In the genomic region with DNA sequence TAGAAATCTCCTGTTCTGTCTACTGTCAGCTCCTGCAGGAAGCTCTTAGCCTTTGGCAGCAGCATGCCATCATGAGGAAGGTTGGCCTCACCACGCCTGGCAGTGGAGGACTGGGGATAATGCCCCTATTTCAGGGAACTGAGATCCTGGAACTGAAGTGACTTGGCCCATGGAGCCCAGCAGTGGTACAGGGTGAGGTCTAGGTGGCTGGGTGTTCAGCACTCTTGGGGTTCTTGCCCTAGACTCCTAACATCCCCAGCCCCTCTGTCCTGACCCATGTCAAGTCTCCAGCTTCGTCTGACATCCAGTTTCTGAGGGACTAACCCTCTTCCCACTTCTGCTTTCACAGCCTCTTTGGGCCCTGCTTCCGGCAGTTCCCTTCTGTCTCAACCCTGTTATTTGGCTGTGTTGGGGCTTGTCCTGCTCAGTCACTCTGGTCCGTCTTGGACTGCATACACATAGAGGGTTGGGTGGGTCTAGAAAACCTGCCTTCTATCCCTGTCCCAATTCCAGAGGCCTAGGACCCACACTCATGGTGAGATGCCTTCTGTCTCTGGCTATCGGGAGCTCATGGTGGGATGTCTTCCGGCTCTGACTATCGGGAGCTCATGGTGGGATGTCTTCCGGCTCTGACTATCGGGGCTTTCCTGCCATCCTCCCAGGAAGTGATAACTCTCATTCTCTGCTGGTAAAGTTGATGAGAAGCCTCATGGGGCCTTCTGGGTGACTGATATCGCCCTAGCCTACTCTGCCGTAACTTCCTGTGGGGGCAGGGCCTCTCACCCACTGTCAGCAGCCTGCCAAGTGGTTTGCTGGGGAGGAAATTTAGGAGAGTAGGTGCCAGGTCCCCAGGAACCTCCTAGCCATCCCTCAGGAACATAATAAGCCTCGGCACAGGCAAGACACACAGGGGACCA, we compare ENCODE assay signal across 9 mouse cellular contexts. TPM values are rescaled to one million over a fixed set of nuclear protein-coding genes. Genes with fewer than 3 reads are reported as not detected.
A peak's percentile ranks its signal among the peaks of the same experiment; 100 is the strongest.
DNase-seq lines count a peak whose midpoint lies in the region; ATAC-seq lines count a peak whose summit lies in the region.
"Had no signal": no experiment of that assay in that cellular context is flagged by ENCODE, and none has a peak within 500 bp of the region (broad histone marks: within the 10 kb centered on the region; RNA-seq: fewer than 3 reads in every experiment).

No protein-coding gene starts in this region.

- intact Hi-C loops in left cerebral cortex, postnatal 25 days (cut with DNase I): no loop called here

- H3K9me3 ChIP-seq in embryonic facial prominence, embryonic 13.5 days: no peaks in the 10 kb centered on the region
- no peaks in the 10 kb centered on the region for H3K9me3 ChIP-seq in embryonic facial prominence, embryonic 10.5 days
- H3K9me3 ChIP-seq in liver, embryonic 12.5 days (replicated peaks): no peaks in the 10 kb centered on the region
- H3K9me3 ChIP-seq in kidney, embryonic 16.5 days (ENCODE audit: low read length): no peaks in the 10 kb centered on the region

- H3K4me1 ChIP-seq in embryonic facial prominence, embryonic 13.5 days: no peaks in the 10 kb centered on the region
- no peaks in the 10 kb centered on the region for H3K4me1 ChIP-seq in embryonic facial prominence, embryonic 10.5 days
- peaks cover 43% of the 10 kb centered on the region for H3K4me1 ChIP-seq in liver, embryonic 12.5 days
- H3K4me1 ChIP-seq in kidney, embryonic 16.5 days (ENCODE audit: insufficient read depth, low read length): no peaks in the 10 kb centered on the region

- 0 out of 2 replicates have a peak overlapping the region, but pooled peaks have one; percentile 16 for H3K9ac ChIP-seq in embryonic facial prominence, embryonic 13.5 days
- peak overlapping the region; percentile 79 for H3K9ac ChIP-seq in liver, embryonic 12.5 days
- no peak overlapping the region for H3K9ac ChIP-seq in kidney, embryonic 16.5 days (replicated peaks; ENCODE audit: low read length)

- no peak for DNase-seq in embryonic facial prominence, embryonic 10.5 days (ENCODE audit: low spot score)
- peak; percentile 77 for DNase-seq in c-Kit-positive CD71-positive TER-119-negative erythroid progenitor cells, embryonic 14.5 days (ENCODE audit: low read depth)
- peak; percentile 79 to 80 for DNase-seq in spleen, postnatal 36 days (ENCODE audit: low spot score in 2 of 2)
- DNase-seq in kidney, postnatal 36 days: no peak
- no peak for DNase-seq in left cerebral cortex, postnatal 25 days (ENCODE audit: low spot score in 2 of 2)

- H3K27ac ChIP-seq in embryonic facial prominence, embryonic 13.5 days: no peak overlapping the region; the same call in 1 of the 2 replicates
- H3K27ac ChIP-seq in embryonic facial prominence, embryonic 10.5 days (replicated peaks): no peak overlapping the region
- H3K27ac ChIP-seq in liver, embryonic 12.5 days: peak overlapping the region; percentile 96
- H3K27ac ChIP-seq in kidney, embryonic 16.5 days (ENCODE audit: low read length): no peak overlapping the region

- H3K4me2 ChIP-seq in embryonic facial prominence, embryonic 13.5 days: no peak overlapping the region
- H3K4me2 ChIP-seq in liver, embryonic 12.5 days: peak overlapping the region; percentile 81
- no peak overlapping the region for H3K4me2 ChIP-seq in kidney, embryonic 16.5 days (replicated peaks; ENCODE audit: low read depth, low read length)

- peaks cover 61% of the 10 kb centered on the region for H3K36me3 ChIP-seq in embryonic facial prominence, embryonic 13.5 days
- H3K36me3 ChIP-seq in embryonic facial prominence, embryonic 10.5 days (replicated peaks): peaks cover 84% of the 10 kb centered on the region
- H3K36me3 ChIP-seq in liver, embryonic 12.5 days: peaks cover 85% of the 10 kb centered on the region
- peaks cover 31% of the 10 kb centered on the region for H3K36me3 ChIP-seq in kidney, embryonic 16.5 days (ENCODE audit: insufficient read depth, low read length)

- WGBS in embryonic facial prominence, embryonic 13.5 days: 79% methylated on average over 12 of the region's 12 CpGs
- 89% methylated on average over 12 of the region's 12 CpGs for WGBS in embryonic facial prominence, embryonic 10.5 days
- 14% methylated on average over 12 of the region's 12 CpGs for WGBS in liver, embryonic 12.5 days (ENCODE audit: insufficient replicate concordance)
- WGBS in kidney, embryonic 16.5 days: 73% methylated on average over 12 of the region's 12 CpGs

- no peak overlapping the region for H3K4me3 ChIP-seq in embryonic facial prominence, embryonic 13.5 days
- H3K4me3 ChIP-seq in embryonic facial prominence, embryonic 10.5 days: no peak overlapping the region
- H3K4me3 ChIP-seq in liver, embryonic 12.5 days: peak overlapping the region; percentile 66
- no peak overlapping the region for H3K4me3 ChIP-seq in kidney, embryonic 16.5 days (ENCODE audit: low read length)

- no peaks in the 10 kb centered on the region for H3K27me3 ChIP-seq in embryonic facial prominence, embryonic 13.5 days
- H3K27me3 ChIP-seq in embryonic facial prominence, embryonic 10.5 days (replicated peaks; ENCODE audit: low read depth, poor library complexity, severe bottlenecking): no peaks in the 10 kb centered on the region
- no peaks in the 10 kb centered on the region for H3K27me3 ChIP-seq in liver, embryonic 12.5 days (replicated peaks)
- no peaks in the 10 kb centered on the region for H3K27me3 ChIP-seq in kidney, embryonic 16.5 days (ENCODE audit: insufficient read depth, low read length)

- ATAC-seq in embryonic facial prominence, embryonic 13.5 days (ENCODE audit: insufficient number of reproducible peaks, insufficient read depth, low FRiP score, low TSS enrichment, low read depth): no peak
- ATAC-seq in liver, embryonic 12.5 days: peak; percentile 89
- no peak for ATAC-seq in kidney, embryonic 16.5 days (ENCODE audit: low FRiP score, low TSS enrichment)
- ATAC-seq: hindbrain, postnatal 0 days had no signal

RNA-seq across cellular contexts. Expression of gene Fermt3, which starts 1.5 kb away (rescaled TPM):
- 6.9 and 7.9 TPM in 2 replicates for polyA plus RNA-seq in embryonic facial prominence, embryonic 13.5 days (2015; fragmentation: Nextera tagmentation; extraction: Ambion mirVana)
- polyA plus RNA-seq in embryonic facial prominence, embryonic 10.5 days (2016; fragmentation: Nextera tagmentation; extraction: Ambion mirVana): 7.1 and 8.0 TPM in 2 replicates
- polyA plus RNA-seq in liver, embryonic 12.5 days (2016; fragmentation: Nextera tagmentation; extraction: Ambion mirVana): 135 and 147 TPM in 2 replicates
- 5.7 and 6.4 TPM in 2 replicates for polyA plus RNA-seq in kidney, embryonic 16.5 days (2015; fragmentation: Nextera tagmentation; extraction: Ambion mirVana)
- total RNA-seq in left cerebral cortex, postnatal 25 days (2021): 1 to 10 TPM; 4.1 to 4.2 TPM

RNA-seq across cellular contexts. Expression of gene Trpt1, which starts 21.9 kb away (rescaled TPM):
- polyA plus RNA-seq in embryonic facial prominence, embryonic 13.5 days (2015; fragmentation: Nextera tagmentation; extraction: Ambion mirVana): 11.9 and 12.4 TPM in 2 replicates
- polyA plus RNA-seq in embryonic facial prominence, embryonic 10.5 days (2016; fragmentation: Nextera tagmentation; extraction: Ambion mirVana): 8.3 and 8.8 TPM in 2 replicates
- polyA plus RNA-seq in liver, embryonic 12.5 days (2016; fragmentation: Nextera tagmentation; extraction: Ambion mirVana): 2.2 and 2.5 TPM in 2 replicates
- 12.6 and 13.1 TPM in 2 replicates for polyA plus RNA-seq in kidney, embryonic 16.5 days (2015; fragmentation: Nextera tagmentation; extraction: Ambion mirVana)
- 10 to 100 TPM; 18.0 to 22.9 TPM for total RNA-seq in left cerebral cortex, postnatal 25 days (2021)

RNA-seq across cellular contexts. Expression of gene Nudt22, which starts 21.9 kb away (rescaled TPM):
- 19.7 and 22.4 TPM in 2 replicates for polyA plus RNA-seq in embryonic facial prominence, embryonic 13.5 days (2015; fragmentation: Nextera tagmentation; extraction: Ambion mirVana)
- polyA plus RNA-seq in embryonic facial prominence, embryonic 10.5 days (2016; fragmentation: Nextera tagmentation; extraction: Ambion mirVana): 20.1 and 20.9 TPM in 2 replicates
- polyA plus RNA-seq in liver, embryonic 12.5 days (2016; fragmentation: Nextera tagmentation; extraction: Ambion mirVana): 10.0 and 11.9 TPM in 2 replicates
- polyA plus RNA-seq in kidney, embryonic 16.5 days (2015; fragmentation: Nextera tagmentation; extraction: Ambion mirVana): 30.9 and 35.0 TPM in 2 replicates
- 10 to 100 TPM; 12.5 to 14.3 TPM for total RNA-seq in left cerebral cortex, postnatal 25 days (2021)

RNA-seq across cellular contexts. Expression of gene Stip1, which starts 22.0 kb away (rescaled TPM):
- 211 and 240 TPM in 2 replicates for polyA plus RNA-seq in embryonic facial prominence, embryonic 13.5 days (2015; fragmentation: Nextera tagmentation; extraction: Ambion mirVana)
- 453 and 489 TPM in 2 replicates for polyA plus RNA-seq in embryonic facial prominence, embryonic 10.5 days (2016; fragmentation: Nextera tagmentation; extraction: Ambion mirVana)
- 218 and 230 TPM in 2 replicates for polyA plus RNA-seq in liver, embryonic 12.5 days (2016; fragmentation: Nextera tagmentation; extraction: Ambion mirVana)
- 305 and 314 TPM in 2 replicates for polyA plus RNA-seq in kidney, embryonic 16.5 days (2015; fragmentation: Nextera tagmentation; extraction: Ambion mirVana)
- 100 to 1,000 TPM; 191 to 206 TPM for total RNA-seq in left cerebral cortex, postnatal 25 days (2021)

RNA-seq across cellular contexts. Expression of gene Dnajc4, which starts 25.4 kb away (rescaled TPM):
- polyA plus RNA-seq in embryonic facial prominence, embryonic 13.5 days (2015; fragmentation: Nextera tagmentation; extraction: Ambion mirVana): 23.0 and 23.8 TPM in 2 replicates
- polyA plus RNA-seq in embryonic facial prominence, embryonic 10.5 days (2016; fragmentation: Nextera tagmentation; extraction: Ambion mirVana): 18.1 and 18.2 TPM in 2 replicates
- polyA plus RNA-seq in liver, embryonic 12.5 days (2016; fragmentation: Nextera tagmentation; extraction: Ambion mirVana): 12.1 and 12.7 TPM in 2 replicates
- polyA plus RNA-seq in kidney, embryonic 16.5 days (2015; fragmentation: Nextera tagmentation; extraction: Ambion mirVana): 26.8 and 27.3 TPM in 2 replicates
- 10 to 100 TPM; 20.1 to 21.0 TPM for total RNA-seq in left cerebral cortex, postnatal 25 days (2021)

Comparison
In these comparisons a context has a peak if more than half of its experiments do, and no peak if none do; other contexts are left out.
1. DNase-seq: peak in c-Kit-positive CD71-positive TER-119-negative erythroid progenitor cells, embryonic 14.5 days (single experiment) and spleen, postnatal 36 days (2 of 2); none in embryonic facial prominence, embryonic 10.5 days (single experiment), kidney, postnatal 36 days (0 of 2) and left cerebral cortex, postnatal 25 days (0 of 2).
2. RNA of gene Fermt3, which starts 1.5 kb away (polyA plus RNA-seq): 135 to 147 TPM in liver, embryonic 12.5 days; 7.1 to 8.0 TPM in embryonic facial prominence, embryonic 10.5 days, 6.9 to 7.9 TPM in embryonic facial prominence, embryonic 13.5 days and 5.7 to 6.4 TPM in kidney, embryonic 16.5 days; every median in the first group is over 10 times any median in the second.